ENCODE assay signal across 19 mouse cellular contexts in genomic region chr16:18227897-18228422, GRCm38 (mm10). TPM values are rescaled to one million over a fixed set of nuclear protein-coding genes. Genes with fewer than 3 reads are reported as not detected.
"Had no signal": no experiment of that assay in that cellular context is flagged by ENCODE, and none has a peak within 500 bp of the region (broad histone marks: within the 10 kb centered on the region; RNA-seq: fewer than 3 reads in every experiment).

No protein-coding gene starts in this region.

- H3K9ac ChIP-seq: intestine, embryonic 15.5 days; kidney, embryonic 15.5 days; limb, embryonic 15.5 days; midbrain, embryonic 12.5 days; stomach, embryonic 15.5 days had no signal

- H3K4me3 ChIP-seq: intestine, embryonic 15.5 days; kidney, embryonic 15.5 days; left cerebral cortex, adult 2 months; limb, embryonic 15.5 days; midbrain, embryonic 12.5 days; stomach, embryonic 15.5 days had no signal

- H3K9me3 ChIP-seq: intestine, embryonic 15.5 days; kidney, embryonic 15.5 days; limb, embryonic 15.5 days; midbrain, embryonic 12.5 days; stomach, embryonic 15.5 days had no signal

- H3K27ac ChIP-seq: intestine, embryonic 15.5 days; kidney, embryonic 15.5 days; limb, embryonic 15.5 days; midbrain, embryonic 12.5 days; stomach, embryonic 15.5 days had no signal

- ATAC-seq: intestine, embryonic 15.5 days; lung, postnatal 0 days; midbrain, embryonic 16.5 days had no signal

- DNase-seq: kidney, adult 18-20 months; kidney, postnatal 14 days; lung, adult 2 months; lung, postnatal 36 days; right cerebral cortex, postnatal 14 days; thymus, adult 2 months; thymus, postnatal 36 days had no signal

- H3K4me2 ChIP-seq: intestine, embryonic 15.5 days; kidney, embryonic 15.5 days; limb, embryonic 15.5 days; midbrain, embryonic 12.5 days; stomach, embryonic 15.5 days had no signal

- H3K27me3 ChIP-seq: intestine, embryonic 15.5 days; kidney, embryonic 15.5 days; limb, embryonic 15.5 days; midbrain, embryonic 12.5 days; stomach, embryonic 15.5 days had no signal

RNA-seq across cellular contexts. Expression of gene Ccdc188, which starts 10.3 kb away (rescaled TPM):
- polyA plus RNA-seq: intestine, embryonic 15.5 days; kidney, embryonic 15.5 days; large intestine, adult 2 months; limb, embryonic 11.5 days; limb, embryonic 15.5 days; lung, adult 2 months; lung, postnatal 0 days; midbrain, embryonic 12.5 days; midbrain, embryonic 16.5 days; neural tube, embryonic 14.5 days; spleen, adult 2 months; stomach, embryonic 15.5 days had no signal

RNA-seq across cellular contexts. Expression of gene Gm49776, which starts 30.2 kb away (rescaled TPM):
- polyA plus RNA-seq: large intestine, adult 2 months; limb, embryonic 15.5 days; midbrain, embryonic 16.5 days; neural tube, embryonic 14.5 days; spleen, adult 2 months; thymus, adult 2 months had no signal
